17 mouse cellular contexts compared by ENCODE assay signal in genomic region chr19:37876605-37877245, GRCm38 (mm10).
"Had no signal": no experiment of that assay in that cellular context is flagged by ENCODE, and none has a peak within 500 bp of the region (broad histone marks: within the 10 kb centered on the region; RNA-seq: fewer than 3 reads in every experiment).

No protein-coding gene starts in this region.

- H3K36me3 ChIP-seq: limb, embryonic 12.5 days; limb, embryonic 15.5 days; midbrain, embryonic 12.5 days; midbrain, embryonic 15.5 days; neural tube, embryonic 13.5 days had no signal

- H3K4me3 ChIP-seq: layer of hippocampus, adult 2 months; limb, embryonic 15.5 days; midbrain, embryonic 12.5 days; myocyte had no signal

- H3K9ac ChIP-seq: limb, embryonic 12.5 days; limb, embryonic 15.5 days; liver, embryonic 14.5 days; liver, postnatal 0 days; lung, embryonic 14.5 days; midbrain, embryonic 12.5 days; midbrain, embryonic 15.5 days; neural tube, embryonic 13.5 days had no signal

- ATAC-seq: liver, postnatal 0 days; lung, postnatal 0 days; midbrain, embryonic 15.5 days had no signal

- DNase-seq: left cerebral cortex, postnatal 4 days; liver, postnatal 0 days; lung, embryonic 14.5 days; thymus, adult 18-20 months; thymus, postnatal 4 days had no signal

- H3K27ac ChIP-seq: kidney, postnatal 0 days; layer of hippocampus, adult 2 months; limb, embryonic 12.5 days; limb, embryonic 15.5 days; liver, embryonic 14.5 days; macrophage; midbrain, embryonic 12.5 days; midbrain, embryonic 15.5 days; neural tube, embryonic 13.5 days had no signal

- H3K9me3 ChIP-seq: limb, embryonic 12.5 days; limb, embryonic 15.5 days; midbrain, embryonic 12.5 days; midbrain, embryonic 15.5 days; neural tube, embryonic 13.5 days had no signal

- H3K4me2 ChIP-seq: limb, embryonic 15.5 days; liver, embryonic 11.5 days had no signal
